Mouse (Mus musculus): ENCODE data around the gene Syngr1.

Gene Syngr1

DNA sequence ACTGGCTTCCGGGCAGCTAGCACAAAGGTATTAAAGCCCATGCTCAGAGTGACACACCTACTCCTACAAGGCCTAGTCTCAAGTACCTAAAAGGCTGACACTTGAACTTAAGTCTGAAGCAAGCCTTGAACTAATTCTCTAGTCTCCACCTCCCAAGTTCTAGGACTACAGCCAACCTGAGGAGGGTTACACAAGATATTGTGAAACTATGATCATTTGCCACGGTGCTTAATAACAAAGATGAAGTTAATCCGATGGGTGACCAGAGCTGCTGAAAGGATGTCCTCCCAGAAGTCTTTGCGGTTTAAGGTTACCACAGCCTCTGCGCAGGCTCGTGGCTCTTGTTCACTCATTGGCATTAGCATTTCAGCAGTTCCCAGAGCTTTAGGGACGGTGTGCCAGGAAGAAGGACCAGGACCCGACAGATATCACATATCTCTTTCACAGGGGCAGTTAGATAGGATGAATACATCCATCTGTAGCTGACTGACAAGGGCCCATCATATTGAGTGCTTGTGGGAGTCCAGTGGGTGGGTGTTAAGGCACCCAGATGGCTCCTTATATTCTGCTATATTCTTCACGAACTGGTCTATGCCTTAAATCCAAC is 3.6 kb upstream of the Syngr1 start:
- in situ Hi-C loops (cut with MboI, MseI), result no loop called here

- in situ Hi-C loops (cut with MboI, MseI), result no loop called here
Measured at GRCm38 (mm10) chr15:80088637-80089036, 2.5 kb upstream of the Syngr1 start.

DNA sequence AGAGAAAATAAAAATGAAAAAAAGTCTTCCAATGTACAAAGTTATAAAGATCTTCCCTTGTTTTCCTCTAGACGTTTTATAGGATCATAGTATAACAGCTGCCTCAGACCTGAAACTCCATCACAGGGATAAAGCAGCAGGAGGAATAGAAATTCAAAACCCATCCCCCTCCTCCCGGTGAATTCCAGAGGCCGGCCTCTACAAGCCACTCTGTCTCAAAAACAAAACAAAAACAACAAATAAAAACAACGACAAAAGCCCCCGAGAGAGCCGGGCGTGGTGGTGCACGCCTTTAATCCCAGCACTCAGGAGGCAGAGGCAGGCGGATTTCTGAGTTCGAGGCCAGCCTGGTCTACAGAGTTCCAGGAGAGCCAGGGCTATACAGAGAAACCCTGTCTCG is 979 bp upstream of the Syngr1 start:
- in situ Hi-C loops (cut with MboI, MseI), result loop anchor here in 1 of 2 experiments (5.0 kb wide), 1 partner anchor 37 kb away; no protein-coding TSS in a partner anchor

DNA sequence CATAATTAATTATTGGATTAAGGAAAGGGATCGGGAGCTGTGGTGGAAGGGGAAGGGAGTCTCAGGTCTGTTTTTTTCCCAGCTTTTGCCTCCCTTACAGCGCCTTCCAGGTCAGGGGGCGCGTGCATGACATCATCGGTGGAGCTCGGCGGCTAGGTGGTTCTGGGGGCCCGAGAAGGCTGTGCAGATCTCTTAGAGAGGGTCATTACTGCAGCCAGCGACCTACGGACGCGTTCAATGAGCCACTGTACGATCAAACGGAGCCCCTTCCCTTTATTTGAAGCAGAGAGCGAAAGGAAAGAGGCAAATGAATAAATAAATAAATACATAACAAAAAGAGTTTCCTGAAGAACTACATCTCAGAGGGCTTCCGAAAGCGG is 403 bp upstream of the Syngr1 start:
- in situ Hi-C loops (cut with MboI, MseI), result loop anchor here in 1 of 2 experiments (5.0 kb wide), 1 partner anchor 37 kb away; no protein-coding TSS in a partner anchor

GRCm38 (mm10) chr15:80092041-80092441 is 907 bp downstream of the Syngr1 start:
- in situ Hi-C loops (cut with MboI, MseI), result loop anchor here in 1 of 2 experiments (5.0 kb wide), 1 partner anchor 35 kb away; no protein-coding TSS in a partner anchor

- in situ Hi-C loops (cut with MboI, MseI), result loop anchor here in 1 of 2 experiments (5.0 kb wide), 1 partner anchor 35 kb away; no protein-coding TSS in a partner anchor
Measured at GRCm38 (mm10) chr15:80092599-80092998, 1.5 kb downstream of the Syngr1 start.

GRCm38 (mm10) chr15:80094201-80094600 is 3.1 kb downstream of the Syngr1 start:
- in situ Hi-C loops (cut with MboI, MseI), result loop anchor here in 1 of 2 experiments (5.0 kb wide), 1 partner anchor 33 kb away; no protein-coding TSS in a partner anchor

- in situ Hi-C loops (cut with MboI, MseI), result no loop called here
Measured at GRCm38 (mm10) chr15:80095596-80095995, 4.5 kb downstream of the Syngr1 start.

GRCm38 (mm10) chr15:80096406-80096805 is 5.3 kb downstream of the Syngr1 start:
- in situ Hi-C loops (cut with MboI, MseI), result no loop called here

GRCm38 (mm10) chr15:80096946-80097881 is 6.1 kb downstream of the Syngr1 start:
- in situ Hi-C loops (cut with MboI, MseI), result no loop called here

DNA sequence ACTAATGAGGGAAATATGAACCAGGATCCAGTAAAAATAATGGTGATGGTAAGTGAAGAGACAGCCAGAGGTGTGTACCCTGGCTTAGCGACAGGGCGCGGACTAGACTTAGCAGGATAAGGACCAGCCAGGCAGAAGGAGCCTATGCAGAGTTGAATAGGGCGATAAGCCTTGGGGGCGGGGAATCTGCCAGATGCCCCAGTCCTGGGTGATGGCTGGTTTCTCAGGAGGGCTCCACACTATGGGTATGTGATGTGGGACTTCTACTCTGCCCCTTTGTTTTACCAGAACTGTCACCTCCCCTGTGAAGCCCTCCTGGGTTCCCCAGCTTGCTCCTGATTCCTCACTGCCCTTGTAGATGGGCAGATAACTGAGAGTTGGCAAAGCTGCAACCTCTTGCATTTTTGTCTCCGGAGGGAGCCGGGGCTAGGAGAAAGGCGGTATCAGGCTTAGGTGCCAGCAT is 6.9 kb downstream of the Syngr1 start:
- in situ Hi-C loops (cut with MboI, MseI), result no loop called here

DNA sequence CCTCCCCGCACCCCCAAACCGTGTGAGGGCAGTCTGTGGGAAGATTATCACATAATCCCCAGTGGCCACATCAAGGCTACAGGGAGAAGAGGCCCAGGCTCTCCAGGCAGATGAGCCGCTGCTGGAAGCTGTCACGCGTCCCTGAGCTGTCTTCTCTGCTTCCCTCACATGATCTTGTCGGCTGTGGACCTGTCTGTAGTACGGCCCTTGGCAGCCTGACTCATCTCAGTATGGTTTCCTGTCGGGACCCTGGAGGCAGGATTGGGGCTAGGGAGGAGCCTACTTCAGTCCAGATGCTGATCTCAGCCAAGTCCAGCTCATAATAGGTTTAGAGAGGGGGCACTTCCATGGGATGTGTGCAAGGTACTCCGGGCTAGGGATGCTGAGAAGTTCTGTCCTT is 7.7 kb downstream of the Syngr1 start:
- in situ Hi-C loops (cut with MboI, MseI), result no loop called here

DNA sequence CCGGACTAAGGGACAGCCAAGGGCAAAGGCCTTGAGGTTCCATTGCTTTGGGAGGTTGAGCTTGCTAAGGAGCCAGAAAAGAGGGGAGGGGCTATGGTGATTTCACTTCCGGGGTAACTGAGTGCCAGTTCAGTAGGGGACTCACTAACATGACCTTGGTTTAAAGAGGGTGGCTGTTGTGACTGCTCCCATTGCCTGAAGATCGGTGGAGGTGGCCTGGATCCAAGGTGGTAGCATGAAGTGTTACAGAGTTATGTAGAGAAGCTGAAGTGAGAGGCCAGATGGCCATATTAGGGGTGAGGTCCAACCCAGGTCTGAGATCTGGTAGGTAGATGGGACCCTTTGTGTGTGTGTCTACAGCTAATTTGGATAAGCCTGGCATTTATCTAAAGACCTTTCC is 8.3 kb downstream of the Syngr1 start:
- in situ Hi-C loops (cut with MboI, MseI), result no loop called here

- in situ Hi-C loops (cut with MboI, MseI), result no loop called here
Measured at GRCm38 (mm10) chr15:80100196-80100595, 9.1 kb downstream of the Syngr1 start.

GRCm38 (mm10) chr15:80100871-80101270 is 9.7 kb downstream of the Syngr1 start:
- in situ Hi-C loops (cut with MboI, MseI), result no loop called here

GRCm38 (mm10) chr15:80101503-80101902 is 10.4 kb downstream of the Syngr1 start:
- in situ Hi-C loops (cut with MboI, MseI), result no loop called here

- in situ Hi-C loops (cut with MboI, MseI), result no loop called here
Measured at GRCm38 (mm10) chr15:80102495-80102894, 11.4 kb downstream of the Syngr1 start.

- in situ Hi-C loops (cut with MboI, MseI), result no loop called here
Measured at GRCm38 (mm10) chr15:80105490-80106410, 14.6 kb downstream of the Syngr1 start.

DNA sequence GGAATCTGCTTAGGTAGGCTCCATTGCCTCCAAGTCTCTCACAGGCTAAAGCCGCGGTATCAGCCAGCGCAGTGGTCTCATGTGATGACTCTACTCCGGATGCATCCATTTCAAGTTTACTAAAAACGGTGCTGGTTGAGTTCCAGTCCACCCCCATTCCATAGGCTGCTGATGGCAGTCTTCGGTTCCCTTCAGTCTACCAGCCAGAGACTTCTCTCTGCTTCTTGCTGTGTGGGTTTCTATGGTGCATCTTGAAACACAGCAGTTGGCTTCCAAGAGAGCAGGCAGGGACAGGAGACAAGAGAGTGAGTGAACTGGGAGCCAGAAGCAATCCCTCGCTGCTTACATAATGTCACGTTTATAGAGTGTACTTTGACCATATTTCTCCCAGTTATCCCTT is 16.0 kb downstream of the Syngr1 start:
- in situ Hi-C loops (cut with MboI, MseI), result no loop called here

DNA sequence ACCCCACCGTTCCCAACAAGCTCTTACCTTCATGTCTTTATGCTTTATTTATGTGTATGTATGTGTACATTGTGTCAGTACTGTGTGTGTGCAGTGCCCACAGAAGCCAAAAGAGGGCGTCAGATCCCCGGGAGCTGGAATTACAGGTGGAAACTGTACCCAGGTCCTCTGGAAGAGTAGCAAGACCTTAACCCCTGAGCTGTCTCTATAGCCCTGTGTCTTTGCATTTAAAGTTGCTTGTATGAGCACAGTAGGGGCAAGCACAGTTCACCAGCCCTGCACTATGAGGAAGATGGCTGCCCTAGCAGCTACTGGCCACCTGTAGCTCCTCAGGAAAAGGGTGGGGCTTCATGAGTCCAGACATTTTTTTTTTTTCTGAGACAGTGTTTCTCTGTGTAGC is 16.4 kb downstream of the Syngr1 start:
- in situ Hi-C loops (cut with MboI, MseI), result no loop called here

- in situ Hi-C loops (cut with MboI, MseI), result no loop called here
Measured at GRCm38 (mm10) chr15:80111436-80111835, 20.3 kb downstream of the Syngr1 start.
